Mouse (Mus musculus) MEL (cell line): Measurements from ENCODE around the gene Hpse2. TPM values are rescaled to one million over a fixed set of nuclear protein-coding genes. Genes with fewer than 3 reads are reported as not detected.

ENCODE experiments used
- DNase-seq: peaks from one replicate; pipeline ENCODE4 v3.0.0; 2011; ENCODE audit warnings: low read depth, low spot score
- H3K27ac ChIP-seq: 2 replicates; pipeline ENCODE4 v1.5.1; 2012; ENCODE audit warnings: low read depth, mild to moderate bottlenecking, control low read depth, low read length, moderate library complexity; ENCODE audit not compliant: control insufficient read depth
- H3K27me3 ChIP-seq, 2 experiments: fragments of 150-350 bp in 1 of 2; sonication (generic) in 1 of 2; 2 replicates each; pipeline ENCODE4 v1.6.1; 2012; ENCODE audit warnings: low read length in 2 of 2, mild to moderate bottlenecking in 2 of 2, improper control_type of control experiment in 1 of 2, moderate library complexity in 1 of 2; ENCODE audit not compliant: insufficient read depth in 2 of 2, control insufficient read depth in 1 of 2
- H3K36me3 ChIP-seq, 2 experiments: 2 replicates each; pipeline ENCODE4 v1.6.1; 2012 to 2014; ENCODE audit warnings: low read length in 2 of 2, improper control_type of control experiment in 1 of 2, inconsistent platforms in 1 of 2, mild to moderate bottlenecking in 1 of 2; ENCODE audit not compliant: insufficient read depth in 2 of 2, control insufficient read depth in 1 of 2
- H3K4me1 ChIP-seq, 2 experiments: fragments of 150-350 bp in 1 of 2; sonication (generic) in 1 of 2; 2 replicates each; pipeline ENCODE4 v1.6.1; 2012; ENCODE audit warnings: low read length in 2 of 2, improper control_type of control experiment in 1 of 2, mild to moderate bottlenecking in 1 of 2; ENCODE audit not compliant: insufficient read depth in 2 of 2, control insufficient read depth in 1 of 2
- H3K4me3 ChIP-seq, 2 experiments: fragments of 150-350 bp in 1 of 2; sonication (generic) in 1 of 2; 2 replicates each; pipeline ENCODE4 v1.5.1; 2012; ENCODE audit warnings: low read depth in 2 of 2, low read length in 2 of 2, mild to moderate bottlenecking in 2 of 2, moderate library complexity in 2 of 2, control low read depth in 1 of 2, improper control_type of control experiment in 1 of 2; ENCODE audit not compliant: control insufficient read depth in 1 of 2, insufficient read depth in 1 of 2
- H3K79me2 ChIP-seq: 2 replicates; pipeline ENCODE4 v1.6.1; 2012; ENCODE audit warnings: mild to moderate bottlenecking, low read length, moderate library complexity; ENCODE audit not compliant: control insufficient read depth, poor library complexity, insufficient read depth
- H3K9ac ChIP-seq: 2 replicates; pipeline ENCODE4 v1.6.1; 2012; ENCODE audit warnings: low read depth, mild to moderate bottlenecking, control low read depth, low read length, moderate library complexity; ENCODE audit not compliant: control insufficient read depth, poor library complexity, severe bottlenecking
- H3K9me3 ChIP-seq: fragments of 150-350 bp; sonication (generic); replicated peaks from 2 replicates; pipeline ENCODE4 v1.6.1; 2012; ENCODE audit warnings: mild to moderate bottlenecking, low read length, improper control_type of control experiment, moderate library complexity; ENCODE audit not compliant: insufficient read depth
- CHD1 ChIP-seq: IDR thresholded peaks from 2 replicates; pipeline ENCODE4 v1.6.1; 2012; ENCODE audit warnings: low read depth, mild to moderate bottlenecking, inconsistent platforms, low read length, improper control_type of control experiment
- CHD2 ChIP-seq: IDR thresholded peaks from 2 replicates; pipeline ENCODE4 v1.6.1; 2011; ENCODE audit warnings: low read length, improper control_type of control experiment
- E2F4 ChIP-seq: IDR thresholded peaks from 2 replicates; pipeline ENCODE4 v1.6.1; 2011; ENCODE audit warnings: low read depth, low read length, improper control_type of control experiment, borderline replicate concordance
- GABPA ChIP-seq: IDR thresholded peaks from 2 replicates; pipeline ENCODE4 v1.6.1; 2012; ENCODE audit warnings: low read depth, mild to moderate bottlenecking, inconsistent platforms, low read length, improper control_type of control experiment, moderate library complexity
- GATA1 ChIP-seq: IDR thresholded peaks from 2 replicates; pipeline ENCODE4 v1.6.1; 2011; ENCODE audit warnings: low read depth, low read length, improper control_type of control experiment
- HCFC1 ChIP-seq: IDR thresholded peaks from 2 replicates; pipeline ENCODE4 v1.6.1; 2012; ENCODE audit warnings: low read depth, mild to moderate bottlenecking, inconsistent platforms, low read length, improper control_type of control experiment, moderate library complexity
- JUND ChIP-seq: IDR thresholded peaks from 2 replicates; pipeline ENCODE4 v1.6.1; 2011; ENCODE audit warnings: low read depth, mild to moderate bottlenecking, improper control_type of control experiment, low read length
- KAT2A ChIP-seq: conservative IDR thresholded peaks from 2 replicates; pipeline ENCODE4 v1.6.1; 2012; ENCODE audit warnings: low read depth, low read length, improper control_type of control experiment, inconsistent platforms
- MAFK ChIP-seq: IDR thresholded peaks from 2 replicates; pipeline ENCODE4 v1.6.1; 2011; ENCODE audit warnings: low read depth, mild to moderate bottlenecking, low read length, improper control_type of control experiment, borderline replicate concordance
- MAX ChIP-seq: IDR thresholded peaks from 2 replicates; pipeline ENCODE4 v1.6.1; 2011; ENCODE audit warnings: low read length, improper control_type of control experiment
- MAZ ChIP-seq: IDR thresholded peaks from 2 replicates; pipeline ENCODE4 v1.6.1; 2012; ENCODE audit warnings: low read depth, mild to moderate bottlenecking, inconsistent platforms, low read length, improper control_type of control experiment
- MEF2A ChIP-seq: IDR thresholded peaks from 2 replicates; pipeline ENCODE4 v1.6.1; 2014; ENCODE audit warnings: low read depth, mild to moderate bottlenecking, inconsistent platforms, low read length, improper control_type of control experiment; ENCODE audit not compliant: poor library complexity, insufficient replicate concordance, severe bottlenecking; ENCODE audit errors: extremely low read depth
- NELFE ChIP-seq: IDR thresholded peaks from 2 replicates; pipeline ENCODE4 v1.6.1; 2011; ENCODE audit warnings: low read depth, low read length, improper control_type of control experiment
- POLR2AphosphoS5 ChIP-seq: IDR thresholded peaks from 2 replicates; pipeline ENCODE4 v1.6.1; 2012; ENCODE audit warnings: low read depth, borderline replicate concordance, mild to moderate bottlenecking, inconsistent platforms, low read length, moderate library complexity, mixed read lengths
- RAD21 ChIP-seq: IDR thresholded peaks from 2 replicates; pipeline ENCODE4 v1.6.1; 2011; ENCODE audit warnings: mild to moderate bottlenecking, low read depth, low read length, improper control_type of control experiment
- RCOR1 ChIP-seq: IDR thresholded peaks from 2 replicates; pipeline ENCODE4 v1.6.1; 2012; ENCODE audit warnings: low read depth, mild to moderate bottlenecking, inconsistent platforms, low read length, improper control_type of control experiment
- SIN3A ChIP-seq: IDR thresholded peaks from 2 replicates; pipeline ENCODE4 v1.6.1; 2012; ENCODE audit warnings: low read length, improper control_type of control experiment, inconsistent platforms
- TAL1 ChIP-seq: IDR thresholded peaks from 2 replicates; pipeline ENCODE4 v1.6.1; 2012; ENCODE audit warnings: mild to moderate bottlenecking, inconsistent platforms, low read length, moderate library complexity, mixed read lengths
- TBP ChIP-seq: IDR thresholded peaks from 2 replicates; pipeline ENCODE4 v1.8.0; 2011; ENCODE audit warnings: low read depth, low read length, improper control_type of control experiment
- TCF12 ChIP-seq: IDR thresholded peaks from 2 replicates; pipeline ENCODE4 v1.6.1; 2014; ENCODE audit warnings: low read depth, mild to moderate bottlenecking, inconsistent platforms, low read length, improper control_type of control experiment, moderate library complexity
- USF1 ChIP-seq: IDR thresholded peaks from 2 replicates; pipeline ENCODE4 v1.6.1; 2014; ENCODE audit warnings: low read depth, mild to moderate bottlenecking, inconsistent platforms, low read length, improper control_type of control experiment, moderate library complexity
- ZMIZ1 ChIP-seq: IDR thresholded peaks from 2 replicates; pipeline ENCODE4 v1.6.1; 2012; ENCODE audit warnings: low read depth, mild to moderate bottlenecking, inconsistent platforms, low read length, improper control_type of control experiment, moderate library complexity
- ZNF384 ChIP-seq: IDR thresholded peaks from 2 replicates; pipeline ENCODE4 v1.6.1; 2012; ENCODE audit warnings: low read depth, mild to moderate bottlenecking, inconsistent platforms, low read length, improper control_type of control experiment
- polyA plus RNA-seq, 2 experiments: library from polyadenylated mRNA; stranded (reverse) in 1 of 2; unstranded in 1 of 2; fragments of >175 nt in 1 of 2; fragments of >200 nt in 1 of 2; gene quantifications; 2 replicates each; pipeline versions ENCODE4 v1.2.1 to v1.2.4; 2012; ENCODE audit warnings: low replicate concordance in 2 of 2, low read depth in 1 of 2; ENCODE audit not compliant: insufficient read length in 2 of 2, insufficient read depth in 1 of 2, missing spikeins in 1 of 2
- total RNA-seq: library from RNA; depleted of rRNA; stranded (reverse); fragments of 300-350 nt; gene quantifications from 2 replicates; pipeline ENCODE4 v1.2.3, GENCODE M21; 2012

The Hpse2 gene
- total and polyA plus RNA-seq, 3 experiments: not detected

GRCm38 (mm10) chr19:43387071-43387770 lies 934 bp downstream of the Hpse2 start:
- no peaks in the 10 kb centered on the region for H3K36me3 ChIP-seq
- peaks cover 7 to 17% of the 10 kb centered on the region in 2 experiments for H3K27me3 ChIP-seq
- TF ChIP-seq MAZ: no peak
- TF ChIP-seq MAFK: no peak
- no peak for TF ChIP-seq CHD1
- TF ChIP-seq GATA1: no peak
- TF ChIP-seq ZNF384: no peak
- TF ChIP-seq MEF2A: no peak
- TF ChIP-seq RAD21: no peak
- TF ChIP-seq NELFE: no peak
- TF ChIP-seq ZMIZ1: no peak
- no peak for TF ChIP-seq MAX
- no peak for TF ChIP-seq TBP
- no peak for TF ChIP-seq RCOR1
- no peak for TF ChIP-seq SIN3A
- no peak for TF ChIP-seq CHD2
- TF ChIP-seq JUND: no peak
- TF ChIP-seq GABPA: no peak
- TF ChIP-seq, all 39 proteins: peak for 0
- H3K79me2 ChIP-seq: no peaks in the 10 kb centered on the region
- no peaks in the 10 kb centered on the region for H3K9me3 ChIP-seq
- H3K4me1 ChIP-seq: no peaks in the 10 kb centered on the region
- no peak overlapping the region for H3K9ac ChIP-seq
- H3K27ac ChIP-seq: no peak overlapping the region
- DNase-seq: no peak
- no peak overlapping the region for H3K4me3 ChIP-seq

GRCm38 (mm10) chr19:43386041-43386952 lies 1.9 kb downstream of the Hpse2 start:
- no peak overlapping the region for H3K4me3 ChIP-seq
- no peak overlapping the region for H3K9ac ChIP-seq
- no peak overlapping the region for H3K27ac ChIP-seq
- no peaks in the 10 kb centered on the region for H3K4me1 ChIP-seq
- no peaks in the 10 kb centered on the region for H3K36me3 ChIP-seq
- DNase-seq: no peak
- no peaks in the 10 kb centered on the region for H3K9me3 ChIP-seq
- no peaks in the 10 kb centered on the region for H3K79me2 ChIP-seq
- TF ChIP-seq MAFK (no peak), USF1 (no peak), KAT2A (no peak), TAL1 (no peak), ZMIZ1 (no peak), SIN3A (no peak), RAD21 (no peak), E2F4 (no peak), RCOR1 (no peak), TCF12 (no peak), POLR2AphosphoS5 (no peak), HCFC1 (no peak)
- TF ChIP-seq, all 39 proteins: peak for 0
- peaks cover 7 to 10% of the 10 kb centered on the region in 2 experiments for H3K27me3 ChIP-seq
